Comparison of ENCODE assay signal across 21 mouse cellular contexts in genomic region chr2:93024431-93024830, GRCm38 (mm10). TPM values are rescaled to one million over a fixed set of nuclear protein-coding genes. Genes with fewer than 3 reads are reported as not detected.
DNase-seq lines count a peak whose midpoint lies in the region; ATAC-seq and TF ChIP-seq lines count a peak whose summit lies in the region.
"Had no signal": no experiment of that assay in that cellular context is flagged by ENCODE, and none has a peak within 500 bp of the region (broad histone marks: within the 10 kb centered on the region; RNA-seq: fewer than 3 reads in every experiment).

No protein-coding gene starts in this region.

- H3K9ac ChIP-seq in heart, embryonic 13.5 days, result 0 out of 2 replicates have a peak overlapping the region, but pooled peaks have one; percentile 6
- no peak overlapping the region for H3K9ac ChIP-seq in heart, embryonic 12.5 days
- H3K9ac ChIP-seq in lung, postnatal 0 days (replicated peaks; ENCODE audit: low read depth), result no peak overlapping the region
- H3K9ac ChIP-seq in hindbrain, embryonic 16.5 days (ENCODE audit: low read depth, low read length), result no peak overlapping the region
- H3K9ac ChIP-seq: embryonic facial prominence, embryonic 13.5 days; forebrain, embryonic 12.5 days; forebrain, embryonic 15.5 days; hindbrain, embryonic 12.5 days; hindbrain, embryonic 15.5 days had no signal

- H3K9me3 ChIP-seq in heart, embryonic 13.5 days, result peaks cover 9% of the 10 kb centered on the region
- H3K9me3 ChIP-seq in heart, embryonic 12.5 days (replicated peaks), result peaks cover 19% of the 10 kb centered on the region
- H3K9me3 ChIP-seq in lung, postnatal 0 days (ENCODE audit: low read length), result no peaks in the 10 kb centered on the region
- no peaks in the 10 kb centered on the region for H3K9me3 ChIP-seq in hindbrain, embryonic 16.5 days (ENCODE audit: control insufficient read depth, low read length)
- H3K9me3 ChIP-seq: forebrain, embryonic 15.5 days; hindbrain, embryonic 15.5 days had no signal

- no peaks in the 10 kb centered on the region for H3K27me3 ChIP-seq in heart, embryonic 13.5 days (replicated peaks)
- H3K27me3 ChIP-seq in heart, embryonic 12.5 days (replicated peaks), result no peaks in the 10 kb centered on the region
- H3K27me3 ChIP-seq in lung, postnatal 0 days (replicated peaks; ENCODE audit: insufficient read depth, low read length), result no peaks in the 10 kb centered on the region
- no peaks in the 10 kb centered on the region for H3K27me3 ChIP-seq in hindbrain, embryonic 16.5 days (replicated peaks; ENCODE audit: control insufficient read depth, insufficient read depth, low read length)
- H3K27me3 ChIP-seq: embryonic facial prominence, embryonic 13.5 days; forebrain, embryonic 12.5 days; forebrain, embryonic 15.5 days; hindbrain, embryonic 12.5 days; hindbrain, embryonic 15.5 days had no signal

- 72% methylated on average over 3 of the region's 3 CpGs for WGBS in heart, embryonic 13.5 days
- WGBS in heart, embryonic 12.5 days, result 85% methylated on average over 3 of the region's 3 CpGs
- WGBS in lung, postnatal 0 days, result 47% methylated on average over 3 of the region's 3 CpGs
- WGBS in lung, adult 2 months, result 65% methylated on average over 3 of the region's 3 CpGs
- 94% methylated on average over 3 of the region's 3 CpGs for WGBS in hindbrain, embryonic 16.5 days

- no peak overlapping the region for H3K27ac ChIP-seq in heart, embryonic 13.5 days (replicated peaks)
- no peak overlapping the region for H3K27ac ChIP-seq in heart, embryonic 12.5 days (ENCODE audit: poor library complexity, severe bottlenecking)
- 0 out of 2 replicates have a peak overlapping the region, but pooled peaks have one; percentile 15 for H3K27ac ChIP-seq in lung, postnatal 0 days (ENCODE audit: low read length)
- H3K27ac ChIP-seq in hindbrain, embryonic 16.5 days (ENCODE audit: low read depth, low read length), result no peak overlapping the region
- H3K27ac ChIP-seq: embryonic facial prominence, embryonic 10.5 days; embryonic facial prominence, embryonic 13.5 days; forebrain, embryonic 12.5 days; forebrain, embryonic 15.5 days; hindbrain, embryonic 12.5 days; hindbrain, embryonic 15.5 days had no signal

- TF ChIP-seq EP300 in lung, postnatal 0 days (IDR thresholded peaks at IDR 0.05), result no peak

- peaks cover 26% of the 10 kb centered on the region for H3K36me3 ChIP-seq in heart, embryonic 13.5 days
- H3K36me3 ChIP-seq in heart, embryonic 12.5 days, result peaks cover 29% of the 10 kb centered on the region
- H3K36me3 ChIP-seq in lung, postnatal 0 days (ENCODE audit: insufficient read depth, low read length), result no peaks in the 10 kb centered on the region
- H3K36me3 ChIP-seq in hindbrain, embryonic 16.5 days (ENCODE audit: control insufficient read depth, insufficient read depth, low read length), result no peaks in the 10 kb centered on the region
- H3K36me3 ChIP-seq: forebrain, embryonic 15.5 days; hindbrain, embryonic 15.5 days had no signal

- DNase-seq in adrenal gland, adult (ENCODE audit: inconsistent age in 2 of 2, low spot score in 1 of 2), result peak; percentile 70 to 82
- DNase-seq in adrenal gland, adult 18-20 months (ENCODE audit: low spot score in 2 of 2), result no peak
- no peak for DNase-seq in lung, postnatal 0 days (ENCODE audit: low spot score)
- no peak for DNase-seq in lung, adult 2 months
- DNase-seq: adrenal gland, postnatal 10 days; cerebellum, adult 8-10 months; cerebellum, postnatal 36 days; embryo, embryonic 11 days; gastrocnemius, postnatal 25 days; heart, adult 18-20 months had no signal

- H3K4me3 ChIP-seq in heart, embryonic 13.5 days, result no peak overlapping the region
- H3K4me3 ChIP-seq in heart, embryonic 12.5 days, result no peak overlapping the region
- H3K4me3 ChIP-seq in lung, postnatal 0 days (ENCODE audit: low read depth, low read length), result no peak overlapping the region
- no peak overlapping the region for H3K4me3 ChIP-seq in lung, adult 2 months (replicated peaks; ENCODE audit: extremely low read depth, low read depth, low read length)
- no peak overlapping the region for H3K4me3 ChIP-seq in hindbrain, embryonic 16.5 days (ENCODE audit: low read length)
- H3K4me3 ChIP-seq: embryonic facial prominence, embryonic 10.5 days; embryonic facial prominence, embryonic 13.5 days; erythroblast, embryonic 14.5 days; forebrain, embryonic 12.5 days; forebrain, embryonic 15.5 days; hindbrain, embryonic 12.5 days; hindbrain, embryonic 15.5 days had no signal

- no peak overlapping the region for H3K4me2 ChIP-seq in heart, embryonic 13.5 days
- H3K4me2 ChIP-seq in heart, embryonic 12.5 days, result no peak overlapping the region
- H3K4me2 ChIP-seq in lung, postnatal 0 days (replicated peaks; ENCODE audit: low read depth, low read length), result no peak overlapping the region
- no peak overlapping the region for H3K4me2 ChIP-seq in hindbrain, embryonic 16.5 days (ENCODE audit: low read length)
- H3K4me2 ChIP-seq: embryonic facial prominence, embryonic 13.5 days; forebrain, embryonic 12.5 days; forebrain, embryonic 15.5 days; hindbrain, embryonic 12.5 days; hindbrain, embryonic 15.5 days had no signal

- no peak for TF ChIP-seq POLR2A in lung, adult 2 months (IDR thresholded peaks at IDR 0.05; ENCODE audit: borderline replicate concordance, extremely low read depth, low read depth, low read length)

- H3K4me1 ChIP-seq in heart, embryonic 13.5 days, result peaks cover 27% of the 10 kb centered on the region
- H3K4me1 ChIP-seq in heart, embryonic 12.5 days (replicated peaks), result peaks cover 24% of the 10 kb centered on the region
- peaks cover 14% of the 10 kb centered on the region for H3K4me1 ChIP-seq in lung, postnatal 0 days (ENCODE audit: insufficient read depth, low read depth, low read length)
- peaks cover 20% of the 10 kb centered on the region for H3K4me1 ChIP-seq in lung, adult 2 months (ENCODE audit: control insufficient read depth, insufficient read depth, low read length)
- H3K4me1 ChIP-seq in hindbrain, embryonic 16.5 days (ENCODE audit: control insufficient read depth, insufficient read depth, low read depth, low read length), result peaks cover 8% of the 10 kb centered on the region; the same call in 1 of the 2 replicates

- ATAC-seq in heart, embryonic 13.5 days (ENCODE audit: extremely low read depth, insufficient number of reproducible peaks, low FRiP score, low TSS enrichment), result no peak
- no peak for ATAC-seq in heart, embryonic 12.5 days (ENCODE audit: insufficient number of reproducible peaks, low FRiP score)
- no peak for ATAC-seq in lung, postnatal 0 days
- ATAC-seq in hindbrain, embryonic 16.5 days, result no peak
- ATAC-seq: activated CD4-positive, CD25-positive, alpha-beta regulatory T cell, adult 4 months; forebrain, embryonic 15.5 days had no signal

- no peak for TF ChIP-seq CTCF in lung, postnatal 0 days (IDR thresholded peaks at IDR 0.05)
- no peak for TF ChIP-seq CTCF in lung, adult 2 months (IDR thresholded peaks at IDR 0.05; ENCODE audit: insufficient read depth, low read length)

RNA-seq across cellular contexts. Expression of gene Prdm11, which starts 21.5 kb away (rescaled TPM):
- 10 to 100 TPM; 40.9 to 46.5 TPM for total RNA-seq in adrenal gland, adult 18-20 months (2021)
- 2.8 and 3.6 TPM in 2 replicates for polyA plus RNA-seq in heart, embryonic 13.5 days (2015; fragmentation: Nextera tagmentation; extraction: Ambion mirVana)
- 5.6 and 5.8 TPM in 2 replicates for polyA plus RNA-seq in heart, embryonic 12.5 days (2016; fragmentation: Nextera tagmentation; extraction: Ambion mirVana)
- 3.7 and 4.5 TPM in 2 replicates for polyA plus RNA-seq in lung, postnatal 0 days (2015; fragmentation: Nextera tagmentation; extraction: Ambion mirVana)
- polyA plus RNA-seq in lung, adult 2 months (2012; rRNA removed), result 12.3 and 14.1 TPM in 2 replicates
- polyA plus RNA-seq in hindbrain, embryonic 16.5 days (2015; fragmentation: Nextera tagmentation; extraction: Ambion mirVana), result 1.9 and 2.3 TPM in 2 replicates

Comparison
In these comparisons a context has a peak if more than half of its experiments do, and no peak if none do; other contexts are left out.
1. DNase-seq: peak in adrenal gland, adult (2 of 2); none in adrenal gland, adult 18-20 months (0 of 2), lung, postnatal 0 days (single experiment) and lung, adult 2 months (single experiment).